Mouse (Mus musculus): ENCODE results near the gene Brk1. TPM values are rescaled to one million over a fixed set of nuclear protein-coding genes. Genes with fewer than 3 reads are reported as not detected.

Gene Brk1
- polyA plus RNA-seq (2016; fragmentation: Nextera tagmentation; extraction: Ambion mirVana), result 200 and 208 TPM in 2 replicates

- under 1% methylated on average over 65 of the region's 65 CpGs for WGBS
- Histone ChIP-seq H3K36me3 (replicated peaks) (peaks cover 34% of the 10 kb centered on the region), H3K4me1 (peaks cover 26% of the 10 kb centered on the region), H3K27ac (replicated peaks) (peak within 1 kb of the TSS; percentile 95), H3K9me3 (no peaks in the 10 kb centered on the region), H3K27me3 (replicated peaks; ENCODE audit: low read depth, poor library complexity, severe bottlenecking) (no peaks in the 10 kb centered on the region), H3K4me3 (peak within 1 kb of the TSS; percentile 96)
- peak; percentile 91 for DNase-seq (ENCODE audit: low spot score)
Observed at GRCm38 (mm10) chr6:113604432-113605223, at the start of gene Brk1. TSS of gene Brk1 (plus strand) at chr6:113604772.

- peaks cover 81% of the 10 kb centered on the region for H3K36me3 ChIP-seq (replicated peaks)
- H3K27me3 ChIP-seq (replicated peaks; ENCODE audit: low read depth, poor library complexity, severe bottlenecking), result no peaks in the 10 kb centered on the region
- no peak overlapping the region for H3K4me3 ChIP-seq
- no peaks in the 10 kb centered on the region for H3K4me1 ChIP-seq
- no peaks in the 10 kb centered on the region for H3K9me3 ChIP-seq
- WGBS, result 91% methylated on average over 6 of the region's 6 CpGs
- DNase-seq (ENCODE audit: low spot score), result no peak
- no peak overlapping the region for H3K27ac ChIP-seq (replicated peaks)
Observed at GRCm38 (mm10) chr6:113559736-113560135, 44.8 kb upstream of the Brk1 start.

GRCm38 (mm10) chr6:113564557-113564956, 40.0 kb upstream of the Brk1 start:
- no peak overlapping the region for H3K4me3 ChIP-seq
- no peak for DNase-seq (ENCODE audit: low spot score)
- H3K4me1 ChIP-seq, result no peaks in the 10 kb centered on the region
- H3K27ac ChIP-seq (replicated peaks), result no peak overlapping the region
- WGBS, result 93% methylated on average over 1 of the region's 1 CpGs
- peaks cover 92% of the 10 kb centered on the region for H3K36me3 ChIP-seq (replicated peaks)
- no peaks in the 10 kb centered on the region for H3K9me3 ChIP-seq
- no peaks in the 10 kb centered on the region for H3K27me3 ChIP-seq (replicated peaks; ENCODE audit: low read depth, poor library complexity, severe bottlenecking)

- Histone ChIP-seq H3K4me3 (no peak overlapping the region), H3K27me3 (replicated peaks; ENCODE audit: low read depth, poor library complexity, severe bottlenecking) (no peaks in the 10 kb centered on the region), H3K27ac (replicated peaks) (no peak overlapping the region), H3K36me3 (replicated peaks) (peaks cover 82% of the 10 kb centered on the region), H3K4me1 (no peaks in the 10 kb centered on the region), H3K9me3 (no peaks in the 10 kb centered on the region)
- WGBS, result 96% methylated on average over 6 of the region's 6 CpGs
- DNase-seq (ENCODE audit: low spot score), result no peak
Observed at GRCm38 (mm10) chr6:113576044-113576443, 28.5 kb upstream of the Brk1 start.

- peaks cover 75% of the 10 kb centered on the region for H3K36me3 ChIP-seq (replicated peaks)
- H3K4me1 ChIP-seq, result no peaks in the 10 kb centered on the region
- H3K4me3 ChIP-seq, result no peak overlapping the region
- H3K27me3 ChIP-seq (replicated peaks; ENCODE audit: low read depth, poor library complexity, severe bottlenecking), result no peaks in the 10 kb centered on the region
- H3K27ac ChIP-seq (replicated peaks), result no peak overlapping the region
- H3K9me3 ChIP-seq, result no peaks in the 10 kb centered on the region
- WGBS, result 90% methylated on average over 3 of the region's 3 CpGs
- no peak for DNase-seq (ENCODE audit: low spot score)
Observed at GRCm38 (mm10) chr6:113579306-113579705, 25.3 kb upstream of the Brk1 start.

GRCm38 (mm10) chr6:113583023-113583422, 21.5 kb upstream of the Brk1 start:
- peaks cover 67% of the 10 kb centered on the region for H3K36me3 ChIP-seq (replicated peaks)
- no peaks in the 10 kb centered on the region for H3K4me1 ChIP-seq
- no peaks in the 10 kb centered on the region for H3K27me3 ChIP-seq (replicated peaks; ENCODE audit: low read depth, poor library complexity, severe bottlenecking)
- WGBS, result 92% methylated on average over 4 of the region's 4 CpGs
- DNase-seq (ENCODE audit: low spot score), result no peak
- no peak overlapping the region for H3K27ac ChIP-seq (replicated peaks)
- H3K4me3 ChIP-seq, result no peak overlapping the region
- no peaks in the 10 kb centered on the region for H3K9me3 ChIP-seq

GRCm38 (mm10) chr6:113585065-113585464, 19.5 kb upstream of the Brk1 start:
- Histone ChIP-seq H3K4me1 (no peaks in the 10 kb centered on the region), H3K27ac (replicated peaks) (no peak overlapping the region), H3K9me3 (no peaks in the 10 kb centered on the region), H3K36me3 (replicated peaks) (peaks cover 66% of the 10 kb centered on the region), H3K4me3 (no peak overlapping the region), H3K27me3 (replicated peaks; ENCODE audit: low read depth, poor library complexity, severe bottlenecking) (no peaks in the 10 kb centered on the region)
- no peak for DNase-seq (ENCODE audit: low spot score)
- 89% methylated on average over 5 of the region's 5 CpGs for WGBS

GRCm38 (mm10) chr6:113586466-113587183, 17.9 kb upstream of the Brk1 start:
- Histone ChIP-seq H3K9me3 (no peaks in the 10 kb centered on the region), H3K36me3 (replicated peaks) (peaks cover 62% of the 10 kb centered on the region), H3K27ac (replicated peaks) (no peak overlapping the region), H3K4me1 (no peaks in the 10 kb centered on the region), H3K4me3 (no peak overlapping the region), H3K27me3 (replicated peaks; ENCODE audit: low read depth, poor library complexity, severe bottlenecking) (no peaks in the 10 kb centered on the region)
- no peak for DNase-seq (ENCODE audit: low spot score)
- WGBS, result 78% methylated on average over 5 of the region's 5 CpGs

- Histone ChIP-seq H3K9me3 (no peaks in the 10 kb centered on the region), H3K36me3 (replicated peaks) (peaks cover 55% of the 10 kb centered on the region), H3K27ac (replicated peaks) (no peak overlapping the region), H3K4me3 (no peak overlapping the region), H3K4me1 (no peaks in the 10 kb centered on the region), H3K27me3 (replicated peaks; ENCODE audit: low read depth, poor library complexity, severe bottlenecking) (no peaks in the 10 kb centered on the region)
- DNase-seq (ENCODE audit: low spot score), result no peak
- WGBS, result 94% methylated on average over 2 of the region's 2 CpGs
Observed at GRCm38 (mm10) chr6:113592637-113593036, 11.9 kb upstream of the Brk1 start.

GRCm38 (mm10) chr6:113597945-113598344, 6.6 kb upstream of the Brk1 start:
- no peaks in the 10 kb centered on the region for H3K27me3 ChIP-seq (replicated peaks; ENCODE audit: low read depth, poor library complexity, severe bottlenecking)
- DNase-seq (ENCODE audit: low spot score), result no peak
- H3K9me3 ChIP-seq, result no peaks in the 10 kb centered on the region
- H3K4me3 ChIP-seq, result no peak overlapping the region
- peaks cover 29% of the 10 kb centered on the region for H3K36me3 ChIP-seq (replicated peaks)
- WGBS, result 90% methylated on average over 4 of the region's 4 CpGs
- H3K4me1 ChIP-seq, result peaks cover 7% of the 10 kb centered on the region
- no peak overlapping the region for H3K27ac ChIP-seq (replicated peaks)

- DNase-seq (ENCODE audit: low spot score), result no peak
- 83% methylated on average over 5 of the region's 5 CpGs for WGBS
Observed at GRCm38 (mm10) chr6:113599833-113600232, 4.7 kb upstream of the Brk1 start.

GRCm38 (mm10) chr6:113600543-113601139, 3.9 kb upstream of the Brk1 start, which contains the start of gene Fancd2os:
TSS of gene Fancd2os (minus strand) at chr6:113600715.
- peaks cover 15% of the 10 kb centered on the region for H3K36me3 ChIP-seq (replicated peaks)
- peak; percentile 35 for DNase-seq (ENCODE audit: low spot score)
- 0 out of 2 replicates have a peak within 1 kb of the TSS, but pooled peaks have one; percentile 41 for H3K27ac ChIP-seq (replicated peaks)
- H3K9me3 ChIP-seq, result no peaks in the 10 kb centered on the region
- H3K4me1 ChIP-seq, result peaks cover 10% of the 10 kb centered on the region
- H3K27me3 ChIP-seq (replicated peaks; ENCODE audit: low read depth, poor library complexity, severe bottlenecking), result no peaks in the 10 kb centered on the region
- 48% methylated on average over 23 of the region's 23 CpGs for WGBS
- peak within 1 kb of the TSS; percentile 16 for H3K4me3 ChIP-seq

More at GRCm38 (mm10) chr6:113599833-113600232, 4.7 kb upstream of the Brk1 start:
- Histone ChIP-seq H3K36me3 (replicated peaks) (peaks cover 19% of the 10 kb centered on the region), H3K27ac (replicated peaks) (no peak overlapping the region), H3K4me1 (peaks cover 7% of the 10 kb centered on the region), H3K27me3 (replicated peaks; ENCODE audit: low read depth, poor library complexity, severe bottlenecking) (no peaks in the 10 kb centered on the region), H3K9me3 (no peaks in the 10 kb centered on the region), H3K4me3 (no peak overlapping the region)
